Mouse (Mus musculus) neural tube, embryonic 15.5 days (tissue): ENCODE measurements around the gene Teddm3. TPM values are rescaled to one million over a fixed set of nuclear protein-coding genes. Genes with fewer than 3 reads are reported as not detected.
"Not testable (repeated sequence)": the region's sequence is repeated elsewhere in the genome, so short reads cannot be mapped to it uniquely, and the experiment has no call there.

Experiments used
- ATAC-seq: fragments of 200-750 bp; cut with Nextera tagmentation; 2 replicates; pipeline ENCODE4 v1.8.0; 2017; ENCODE audit warnings: mild to moderate bottlenecking, moderate TSS enrichment, moderate library complexity; ENCODE audit not compliant: low FRiP score
- H3K27ac ChIP-seq: fragments of 300-500 bp; sonication (generic); replicated peaks from 2 replicates; pipeline ENCODE4 v1.5.1; 2015; ENCODE audit warnings: mild to moderate bottlenecking, inconsistent platforms
- H3K27me3 ChIP-seq: fragments of 300-500 bp; sonication (generic); replicated peaks from 2 replicates; pipeline ENCODE4 v1.6.1; 2015; ENCODE audit warnings: inconsistent platforms
- H3K36me3 ChIP-seq: fragments of 300-500 bp; sonication (generic); 2 replicates; pipeline ENCODE4 v1.6.1; 2015; ENCODE audit warnings: inconsistent platforms
- H3K4me1 ChIP-seq: fragments of 300-500 bp; sonication (generic); 2 replicates; pipeline ENCODE4 v1.6.1; 2015; ENCODE audit warnings: inconsistent platforms
- H3K4me2 ChIP-seq: fragments of 300-500 bp; sonication (generic); 2 replicates; pipeline ENCODE4 v1.6.1; 2015; ENCODE audit warnings: inconsistent platforms, mild to moderate bottlenecking, moderate library complexity
- H3K4me3 ChIP-seq: fragments of 300-500 bp; sonication (generic); replicated peaks from 2 replicates; pipeline ENCODE4 v1.5.1; 2015; ENCODE audit warnings: mild to moderate bottlenecking, inconsistent platforms
- H3K9ac ChIP-seq: fragments of 300-500 bp; sonication (generic); replicated peaks from 2 replicates; pipeline ENCODE4 v1.6.1; 2015; ENCODE audit warnings: mild to moderate bottlenecking, inconsistent platforms
- H3K9me3 ChIP-seq: fragments of 300-500 bp; sonication (generic); replicated peaks from 2 replicates; pipeline ENCODE4 v1.6.1; 2016; ENCODE audit warnings: inconsistent platforms
- WGBS: fragments of 180-500 bp; shearing (Covaris S2); methylation state at CpG from one replicate; pipeline ENCODE4 v1.1.7; 2015; ENCODE audit warnings: mixed read lengths; 5-methylcytosine and 5-hydroxymethylcytosine counted together
- polyA plus RNA-seq: library from polyadenylated mRNA; unstranded; fragments of >200 nt; fragmentation: Nextera tagmentation; extraction: Ambion mirVana; gene quantifications from 2 replicates; pipeline ENCODE4 v1.2.1, GENCODE M21; 2015

Gene Teddm3
- polyA plus RNA-seq, 1 experiment from 2014 or later, result 0.68 TPM

DNA sequence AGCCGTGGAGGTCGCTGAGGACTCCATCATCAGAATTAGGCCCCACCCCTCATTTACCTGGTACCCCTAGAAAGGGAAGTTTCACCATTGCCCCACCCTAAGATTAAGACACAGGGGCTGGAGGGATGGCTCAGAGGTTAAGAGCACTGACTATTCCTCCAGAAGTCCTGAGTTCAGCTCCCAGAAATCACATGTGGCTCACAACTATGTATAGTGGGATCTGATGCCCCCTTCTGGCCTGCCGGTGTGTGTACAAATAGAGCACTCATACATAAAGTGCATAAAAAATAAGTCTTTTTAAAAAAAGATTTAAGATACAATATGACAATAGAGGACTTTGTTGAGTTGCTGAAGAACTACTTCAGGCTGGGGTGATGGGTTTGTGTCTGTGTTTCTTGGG is 34.5 kb upstream of the Teddm3 start:
- Histone ChIP-seq H3K27me3 (no peaks in the 10 kb centered on the region), H3K4me3 (no peak overlapping the region), H3K4me1 (peaks cover 11% of the 10 kb centered on the region), H3K9ac (no peak overlapping the region), H3K27ac (no peak overlapping the region), H3K36me3 (no peaks in the 10 kb centered on the region), H3K4me2 (no peak overlapping the region), H3K9me3 (no peaks in the 10 kb centered on the region)
- ATAC-seq, result no peak
- WGBS, result 86% methylated on average over 3 of the region's 3 CpGs

DNA sequence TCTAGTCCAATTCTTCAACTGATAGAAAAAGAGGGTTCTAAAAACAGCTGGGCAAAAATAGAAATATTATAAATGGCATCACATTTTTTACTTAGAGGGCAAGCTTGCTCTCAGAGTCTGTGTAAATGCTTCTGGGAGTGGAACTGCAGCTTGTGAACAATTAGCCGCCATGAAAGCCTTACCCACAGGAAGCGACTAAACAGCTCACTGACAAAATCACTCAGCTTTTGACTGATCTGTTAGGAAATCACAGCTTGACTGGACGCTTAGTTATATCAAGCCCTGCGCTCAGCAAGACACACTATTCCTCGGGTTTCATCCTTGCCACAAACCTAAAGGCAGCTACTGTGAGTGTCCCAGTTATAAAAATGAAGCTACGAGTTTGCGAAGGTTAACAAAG is 33.8 kb upstream of the Teddm3 start:
- Histone ChIP-seq H3K9me3 (no peaks in the 10 kb centered on the region), H3K36me3 (no peaks in the 10 kb centered on the region), H3K4me1 (peaks cover 11% of the 10 kb centered on the region), H3K9ac (no peak overlapping the region), H3K4me2 (peak overlapping the region; percentile 1; the same call in 1 of the 2 replicates), H3K27ac (0 out of 2 replicates have a peak overlapping the region, but pooled peaks have one; percentile 43), H3K4me3 (no peak overlapping the region), H3K27me3 (no peaks in the 10 kb centered on the region)
- ATAC-seq, result no peak
- 33% methylated on average over 7 of the region's 7 CpGs for WGBS

DNA sequence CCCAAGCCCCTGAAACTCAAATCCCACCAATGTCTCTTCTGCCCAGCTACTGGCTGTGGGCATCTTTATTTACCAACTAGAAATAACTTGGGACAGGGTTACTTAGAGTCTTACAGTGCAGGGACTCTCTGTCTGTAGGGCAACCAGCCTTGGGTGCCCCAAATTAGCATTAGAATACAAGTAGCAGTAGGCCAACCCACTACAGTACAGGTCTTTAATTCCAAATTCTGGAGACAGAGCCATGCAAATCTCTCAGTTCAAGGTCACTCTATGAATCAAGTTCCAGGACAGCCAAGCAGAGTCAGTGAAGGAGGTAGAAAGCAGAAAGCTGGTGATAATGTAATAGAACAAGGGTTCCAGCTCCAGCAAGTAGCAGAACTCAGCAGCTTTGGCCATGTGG is 30.9 kb upstream of the Teddm3 start:
- H3K4me1 ChIP-seq, result peaks cover 8% of the 10 kb centered on the region
- H3K27me3 ChIP-seq, result no peaks in the 10 kb centered on the region
- H3K36me3 ChIP-seq, result no peaks in the 10 kb centered on the region
- no peak for ATAC-seq
- no peak overlapping the region for H3K27ac ChIP-seq
- H3K4me2 ChIP-seq, result no peak overlapping the region
- no peak overlapping the region for H3K4me3 ChIP-seq
- no peak overlapping the region for H3K9ac ChIP-seq
- H3K9me3 ChIP-seq, result no peaks in the 10 kb centered on the region

DNA sequence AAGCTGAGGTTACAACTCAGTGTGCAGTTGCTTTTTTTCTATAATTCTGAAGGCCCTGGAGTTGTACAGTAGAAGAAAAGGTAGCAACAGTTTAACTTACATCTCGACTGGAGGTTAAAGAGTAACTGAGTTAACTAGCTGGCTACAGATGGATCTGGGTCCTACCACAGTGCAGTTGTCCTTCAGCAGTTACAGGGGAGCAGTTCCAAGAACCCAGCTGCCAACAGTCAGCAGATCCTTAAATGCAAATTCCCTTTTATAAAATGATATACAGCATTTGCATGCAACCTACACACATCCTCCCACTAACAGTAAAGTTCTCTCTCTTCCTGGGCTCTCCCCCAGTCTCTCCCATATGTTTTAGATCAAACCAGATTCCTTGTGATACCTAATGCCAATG is 28.3 kb upstream of the Teddm3 start:
- Histone ChIP-seq H3K36me3 (no peaks in the 10 kb centered on the region), H3K9me3 (no peaks in the 10 kb centered on the region), H3K27me3 (no peaks in the 10 kb centered on the region), H3K27ac (no peak overlapping the region), H3K4me1 (peaks cover 3% of the 10 kb centered on the region; the same call in 1 of the 2 replicates), H3K4me3 (no peak overlapping the region), H3K4me2 (no peak overlapping the region), H3K9ac (no peak overlapping the region)
- no peak for ATAC-seq
- 86% methylated on average over 1 of the region's 1 CpGs for WGBS

DNA sequence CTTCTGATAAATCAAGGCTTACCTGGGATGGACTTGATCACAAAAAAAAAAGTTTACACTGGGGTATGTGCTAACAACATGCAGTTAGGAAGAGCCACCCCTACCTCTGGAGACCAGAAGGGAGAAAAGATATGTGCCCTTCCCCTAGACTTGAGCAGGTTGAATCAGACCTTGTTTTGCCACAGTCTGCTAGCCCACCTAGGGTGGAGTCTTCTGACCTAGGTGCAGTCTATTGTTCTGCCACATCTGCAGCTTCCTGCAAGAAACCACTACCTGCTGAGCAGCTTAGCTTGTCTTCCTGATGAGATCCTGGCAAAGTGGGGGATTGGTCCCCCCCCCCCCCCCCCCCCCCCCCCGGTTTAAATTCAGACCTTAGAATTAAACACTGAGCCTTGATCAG is 21.4 kb upstream of the Teddm3 start:
- H3K4me2 ChIP-seq, result no peak overlapping the region
- H3K9ac ChIP-seq, result no peak overlapping the region
- no peak overlapping the region for H3K27ac ChIP-seq
- no peak overlapping the region for H3K4me3 ChIP-seq
- no peaks in the 10 kb centered on the region for H3K27me3 ChIP-seq
- no peaks in the 10 kb centered on the region for H3K9me3 ChIP-seq
- H3K4me1 ChIP-seq, result no peaks in the 10 kb centered on the region
- H3K36me3 ChIP-seq, result no peaks in the 10 kb centered on the region
- WGBS, result no CpG with 5 or more reads among the region's 1 CpGs
- no peak for ATAC-seq

DNA sequence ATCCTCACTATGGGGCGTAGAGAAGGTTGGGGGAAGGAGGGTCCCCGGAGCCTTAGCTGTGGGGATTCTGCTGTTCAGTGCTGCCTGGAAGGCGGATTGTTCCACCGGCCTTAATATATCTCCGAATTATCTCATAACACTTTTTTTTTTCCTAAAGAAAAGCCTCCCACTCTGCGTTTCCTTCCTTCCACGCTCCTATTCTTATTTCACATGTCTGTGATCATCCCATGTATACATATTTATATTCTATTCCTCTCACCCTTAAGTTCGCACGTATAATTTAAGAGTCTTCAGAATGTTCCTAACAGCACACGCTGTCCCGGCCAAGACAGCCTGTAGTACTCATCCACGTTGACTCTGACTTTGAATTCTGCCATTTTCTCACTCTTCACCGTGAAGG is 14.9 kb upstream of the Teddm3 start:
- 91% methylated on average over 13 of the region's 13 CpGs for WGBS

DNA sequence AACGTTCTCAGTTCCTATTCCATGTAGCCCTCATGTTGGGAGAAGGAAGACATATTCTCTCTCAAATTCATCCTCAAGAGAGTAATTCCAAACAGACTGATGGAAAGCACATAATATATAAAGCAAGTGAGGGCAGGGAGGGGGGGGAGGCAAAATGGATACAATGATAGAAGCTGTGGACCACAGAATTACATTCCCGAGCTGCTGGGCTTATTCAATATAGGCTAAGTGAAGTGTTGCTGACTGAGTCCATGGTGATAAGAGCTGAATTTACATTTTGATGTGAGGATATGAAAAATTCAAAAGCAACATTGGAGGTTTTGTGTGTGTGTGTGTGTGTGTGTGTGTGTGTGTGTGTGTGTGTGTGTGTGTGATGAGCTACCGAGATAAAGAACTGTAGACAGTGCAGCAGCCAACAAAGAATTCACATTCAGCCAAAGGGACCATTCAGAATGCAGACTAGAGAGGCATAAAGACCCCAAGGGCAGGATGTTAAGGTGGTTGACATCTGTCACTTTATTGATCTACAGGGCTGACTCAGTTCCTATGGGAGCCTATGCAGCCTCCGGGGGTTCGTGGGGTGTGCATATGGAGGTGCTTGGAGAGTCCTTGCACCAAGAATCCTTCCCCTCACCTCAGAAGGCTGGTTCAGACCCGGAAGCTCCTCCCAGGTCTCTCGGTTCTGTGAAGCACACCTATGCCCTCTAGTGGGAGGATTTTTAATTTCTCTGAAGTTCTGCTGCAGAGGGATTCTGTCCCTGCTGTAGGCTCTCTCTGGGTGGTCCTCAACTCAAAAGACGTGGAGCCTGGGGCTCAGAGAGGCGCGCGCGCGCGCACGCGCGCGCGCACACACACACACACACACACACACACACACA is 11.8 kb upstream of the Teddm3 start:
- WGBS, result 15% methylated on average over 17 of the region's 19 CpGs
- not testable (repeated sequence) for H3K27ac ChIP-seq

More for the DNA sequence above, 14.9 kb upstream of the Teddm3 start:
- H3K9ac ChIP-seq, result no peak overlapping the region
- no peaks in the 10 kb centered on the region for H3K27me3 ChIP-seq
- ATAC-seq, result no peak
- no peak overlapping the region for H3K4me3 ChIP-seq
- no peak overlapping the region for H3K27ac ChIP-seq
- no peaks in the 10 kb centered on the region for H3K9me3 ChIP-seq
- no peak overlapping the region for H3K4me2 ChIP-seq
- H3K4me1 ChIP-seq, result no peaks in the 10 kb centered on the region
- no peaks in the 10 kb centered on the region for H3K36me3 ChIP-seq

DNA sequence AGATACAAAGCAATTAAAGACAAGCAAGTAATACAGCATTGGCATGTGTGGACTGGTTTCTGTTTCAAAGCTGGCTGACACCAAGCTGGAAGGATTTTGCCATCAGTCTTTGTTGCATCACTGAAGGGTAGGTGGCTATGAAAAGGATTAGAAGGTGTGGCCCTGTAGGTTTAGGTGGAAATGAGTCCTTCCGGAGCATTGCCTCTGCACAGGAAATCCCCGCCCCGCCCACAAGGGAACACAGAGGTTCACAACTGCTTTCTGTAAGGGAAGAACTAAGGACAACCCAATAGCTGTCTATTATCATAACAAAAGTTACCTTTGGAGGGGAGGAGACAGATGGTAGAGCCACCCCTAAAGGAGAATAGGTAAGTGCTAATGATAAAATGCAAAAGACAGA is 9.6 kb upstream of the Teddm3 start:
- H3K4me3 ChIP-seq, H3K27me3 ChIP-seq, H3K36me3 ChIP-seq, ATAC-seq, H3K9me3 ChIP-seq, H3K4me1 ChIP-seq, H3K27ac ChIP-seq, H3K4me2 ChIP-seq, H3K9ac ChIP-seq: not testable (repeated sequence)
- 88% methylated on average over 3 of the region's 3 CpGs for WGBS

More for the DNA sequence above, 11.8 kb upstream of the Teddm3 start:
- not testable (repeated sequence) for H3K9me3 ChIP-seq, H3K4me2 ChIP-seq, H3K36me3 ChIP-seq, H3K27me3 ChIP-seq, H3K9ac ChIP-seq, H3K4me3 ChIP-seq, H3K4me1 ChIP-seq
- ATAC-seq, result peak; percentile 86

DNA sequence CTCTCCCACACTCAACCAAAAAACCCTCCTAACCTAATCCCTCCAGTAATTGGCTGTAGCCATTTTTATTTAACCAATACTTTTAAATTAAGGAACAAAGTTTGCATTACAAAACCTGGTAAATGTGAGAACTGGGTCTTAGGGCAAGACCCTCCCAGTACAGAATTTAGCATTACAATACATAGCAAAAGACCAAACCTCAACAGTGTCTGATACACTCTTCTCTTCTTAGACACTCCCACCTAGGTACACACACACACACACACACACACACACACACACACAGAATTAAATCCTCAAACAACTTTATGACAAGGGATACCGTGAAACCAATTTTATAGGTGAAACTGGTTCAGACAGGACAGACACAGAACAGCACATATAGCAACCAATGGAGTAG is 5.4 kb upstream of the Teddm3 start:
- H3K36me3 ChIP-seq, H3K9ac ChIP-seq, H3K4me3 ChIP-seq, ATAC-seq, H3K27me3 ChIP-seq, H3K9me3 ChIP-seq, H3K27ac ChIP-seq, H3K4me1 ChIP-seq, H3K4me2 ChIP-seq: not testable (repeated sequence)
- WGBS, result 93% methylated on average over 1 of the region's 1 CpGs

DNA sequence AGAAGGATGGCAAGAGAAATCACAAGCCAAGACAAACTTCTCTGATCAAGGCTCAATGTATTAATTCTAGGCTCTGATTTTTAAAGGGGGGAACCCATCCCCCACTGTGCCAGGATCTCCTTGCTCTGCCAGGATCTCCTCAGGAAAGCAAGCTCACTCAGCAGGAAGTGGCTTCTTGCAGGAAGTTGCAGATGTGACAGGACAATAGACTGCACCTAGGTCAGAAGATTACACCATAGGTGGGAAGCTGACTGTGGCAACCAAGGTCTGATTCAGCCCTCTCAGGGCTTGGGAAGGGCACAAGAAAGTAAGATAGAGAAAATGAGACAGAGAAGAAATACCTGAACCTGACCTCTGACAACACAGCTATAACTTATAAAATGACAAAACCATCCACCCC is 2.5 kb upstream of the Teddm3 start:
- H3K4me2 ChIP-seq, H3K27me3 ChIP-seq, H3K4me3 ChIP-seq, H3K9me3 ChIP-seq, H3K4me1 ChIP-seq, H3K36me3 ChIP-seq, ATAC-seq, H3K9ac ChIP-seq, H3K27ac ChIP-seq: not testable (repeated sequence)

DNA sequence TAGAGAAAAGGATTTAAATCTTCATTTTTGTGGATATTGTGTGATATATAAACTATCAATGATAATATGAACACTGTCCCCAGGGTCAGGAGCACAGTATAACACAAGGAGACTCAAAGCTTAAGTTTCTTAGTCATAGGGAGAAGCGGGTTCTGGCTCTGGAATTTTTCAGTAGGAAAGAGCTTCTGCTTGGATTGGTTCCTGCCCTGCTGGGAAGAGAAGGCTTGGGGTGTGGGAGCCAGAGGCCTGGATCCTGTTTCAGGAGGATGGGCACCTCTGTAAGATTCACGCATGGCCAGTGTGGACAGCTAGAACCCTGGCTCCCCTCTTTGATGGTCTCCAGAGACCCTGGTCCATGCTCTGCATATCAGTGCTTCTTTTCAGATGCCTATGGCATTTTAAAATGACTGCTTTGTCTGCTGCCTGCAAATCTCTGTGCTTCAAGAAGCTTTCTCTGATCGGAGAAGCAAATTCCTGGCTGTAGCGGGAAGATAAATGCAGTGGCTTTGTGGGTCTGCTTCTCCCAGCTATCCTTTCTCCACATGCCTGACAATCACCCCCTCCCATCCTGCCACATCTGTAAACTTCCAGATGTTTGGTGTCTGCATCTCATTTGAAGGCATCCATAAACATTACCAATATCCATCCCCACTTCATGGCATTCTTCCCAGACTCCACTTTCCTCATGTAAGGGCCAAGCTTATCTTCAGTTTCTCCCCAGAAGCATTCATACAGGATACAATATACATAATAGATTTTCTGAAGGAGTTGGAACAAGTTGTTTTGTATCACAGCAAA is 2.0 kb downstream of the Teddm3 start:
- no peak overlapping the region for H3K4me3 ChIP-seq
- no peak overlapping the region for H3K27ac ChIP-seq
- no peak overlapping the region for H3K4me2 ChIP-seq
- H3K9me3 ChIP-seq, result no peaks in the 10 kb centered on the region
- H3K27me3 ChIP-seq, result no peaks in the 10 kb centered on the region
- no peaks in the 10 kb centered on the region for H3K36me3 ChIP-seq
- H3K4me1 ChIP-seq, result no peaks in the 10 kb centered on the region
- WGBS, result 70% methylated on average over 4 of the region's 4 CpGs
- H3K9ac ChIP-seq, result no peak overlapping the region
- no peak for ATAC-seq

DNA sequence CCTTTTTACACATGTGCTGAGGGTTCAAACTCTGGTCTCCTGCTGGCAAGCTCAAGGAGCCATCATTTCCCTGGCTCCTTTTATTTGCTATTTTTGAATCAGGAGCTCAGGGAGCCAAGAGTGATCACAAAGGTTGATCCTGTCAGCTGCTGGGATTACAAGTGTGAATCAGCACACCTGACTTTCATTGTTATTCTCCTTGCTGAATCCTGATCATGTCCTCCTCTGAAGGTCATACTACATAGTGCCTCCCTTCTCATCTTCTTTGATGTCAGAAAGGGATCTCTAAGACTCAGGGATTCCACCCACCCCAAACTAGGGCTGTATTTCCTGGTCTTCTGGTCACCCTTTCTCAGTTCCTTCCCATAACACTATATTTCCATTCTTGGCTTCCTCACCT is 3.9 kb downstream of the Teddm3 start:
- Histone ChIP-seq H3K9ac (no peak overlapping the region), H3K36me3 (no peaks in the 10 kb centered on the region), H3K27me3 (no peaks in the 10 kb centered on the region), H3K4me1 (no peaks in the 10 kb centered on the region), H3K9me3 (no peaks in the 10 kb centered on the region), H3K4me3 (no peak overlapping the region), H3K4me2 (no peak overlapping the region), H3K27ac (no peak overlapping the region)
- no peak for ATAC-seq
